Mouse (Mus musculus): ENCODE measurements around the gene Gm27027.

The Gm27027 gene

DNA sequence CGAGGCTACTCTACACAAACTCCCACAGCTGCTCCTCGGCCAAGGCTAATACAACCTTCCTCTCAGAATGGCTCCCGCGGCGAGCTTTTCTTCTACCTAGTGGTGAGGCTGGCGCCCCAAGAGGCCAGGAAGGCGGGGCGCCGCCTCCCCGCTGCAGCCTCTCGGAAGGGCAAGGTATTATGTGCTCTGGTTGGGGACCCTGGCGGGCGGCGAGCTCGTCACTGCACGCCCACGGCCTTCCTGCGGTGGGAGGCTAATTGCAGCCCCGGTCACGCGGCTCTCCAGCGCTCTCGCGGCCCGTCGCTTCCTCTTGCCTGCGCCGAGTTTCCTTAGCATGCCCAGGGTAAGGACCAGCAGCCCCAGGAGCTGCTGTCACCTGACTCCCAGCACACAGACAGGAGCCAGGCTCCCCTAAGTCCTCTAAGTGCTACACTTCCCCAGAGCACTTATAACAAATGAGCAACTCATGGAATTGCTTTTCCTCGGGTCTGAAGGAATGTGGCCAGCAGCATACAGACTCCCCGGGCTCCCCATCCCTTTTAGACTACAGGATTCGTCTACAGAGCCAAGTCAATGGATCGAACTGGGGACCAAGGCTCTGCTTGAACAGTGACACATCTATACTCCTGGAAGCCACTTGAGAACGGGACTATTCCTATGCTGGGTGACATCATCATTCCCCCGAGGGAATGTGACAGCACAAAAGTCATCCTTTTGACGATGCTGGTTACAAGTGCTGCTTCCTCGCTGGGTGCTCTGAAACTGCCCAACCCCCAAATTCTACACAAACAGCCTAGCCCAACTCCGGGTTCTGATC lies 19.5 kb downstream of the Gm27027 start:
- peak in 1 of 2 experiments; percentile 59 for DNase-seq (ENCODE audit: low spot score in 2 of 2)

DNA sequence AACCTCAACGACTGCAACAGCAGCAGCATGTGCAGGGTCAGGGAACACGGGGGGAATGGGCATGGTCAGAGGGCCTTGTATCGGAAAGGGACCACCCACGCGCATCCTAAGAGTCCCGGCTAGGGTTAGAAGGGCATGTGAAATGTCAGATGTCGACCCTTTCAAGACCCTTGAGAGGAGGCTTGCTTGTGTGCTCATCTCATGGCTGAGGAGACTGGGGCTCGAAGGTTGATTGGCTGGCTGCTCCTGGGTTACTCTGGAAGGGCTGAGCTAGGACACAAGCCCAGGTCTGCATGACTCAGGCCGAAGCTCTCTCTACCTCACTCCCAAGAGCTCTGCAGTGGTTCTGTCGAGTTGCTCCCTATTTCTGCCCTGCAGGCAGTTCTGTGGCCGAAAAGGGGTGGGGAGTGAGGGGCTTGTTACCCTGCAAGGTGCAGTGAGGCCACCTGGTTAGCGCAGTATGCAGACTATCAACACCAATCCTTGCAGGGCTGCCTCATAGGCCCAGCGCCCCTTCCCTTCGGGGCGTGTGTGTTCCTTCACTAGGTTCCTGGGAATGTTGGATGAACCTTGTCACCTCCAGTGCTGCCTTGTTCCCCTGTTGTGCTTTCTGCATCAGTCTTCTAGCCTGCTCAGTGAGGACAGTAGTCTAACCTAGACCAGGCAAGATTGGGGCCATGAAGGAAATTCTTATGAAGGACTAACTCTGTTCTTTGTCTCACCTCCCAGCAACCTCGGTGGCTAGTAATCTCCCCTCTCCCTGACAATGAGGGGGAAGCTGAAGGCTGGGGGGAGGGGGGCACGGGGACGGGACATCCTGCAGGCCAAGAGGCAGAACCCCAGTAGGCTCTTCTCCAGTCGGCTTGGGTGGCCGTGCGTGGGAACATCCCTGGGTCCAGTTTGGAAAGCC lies 20.4 kb downstream of the Gm27027 start:
- no peak for DNase-seq (ENCODE audit: low spot score in 2 of 2)

DNA sequence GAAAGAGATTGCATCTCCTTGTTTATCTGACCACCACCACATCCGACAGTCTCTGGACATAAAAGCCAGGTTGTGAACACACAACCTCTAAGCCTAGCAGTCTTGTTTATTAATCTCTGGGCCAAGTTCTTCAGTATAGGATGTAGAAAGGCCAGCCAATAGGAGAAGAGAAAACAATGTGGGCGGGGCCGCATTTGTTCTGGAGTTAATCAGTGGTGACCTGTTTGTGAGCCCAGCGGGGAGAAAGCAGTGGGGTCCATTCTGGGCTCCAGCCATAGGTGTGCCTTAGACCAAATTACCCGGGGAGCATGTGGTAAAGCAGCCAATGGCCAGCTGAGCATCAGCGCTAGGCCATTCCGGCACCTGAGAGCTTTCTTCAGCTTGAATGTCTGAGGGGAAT lies 21.1 kb downstream of the Gm27027 start:
- no peak for DNase-seq (ENCODE audit: low spot score in 2 of 2)

DNA sequence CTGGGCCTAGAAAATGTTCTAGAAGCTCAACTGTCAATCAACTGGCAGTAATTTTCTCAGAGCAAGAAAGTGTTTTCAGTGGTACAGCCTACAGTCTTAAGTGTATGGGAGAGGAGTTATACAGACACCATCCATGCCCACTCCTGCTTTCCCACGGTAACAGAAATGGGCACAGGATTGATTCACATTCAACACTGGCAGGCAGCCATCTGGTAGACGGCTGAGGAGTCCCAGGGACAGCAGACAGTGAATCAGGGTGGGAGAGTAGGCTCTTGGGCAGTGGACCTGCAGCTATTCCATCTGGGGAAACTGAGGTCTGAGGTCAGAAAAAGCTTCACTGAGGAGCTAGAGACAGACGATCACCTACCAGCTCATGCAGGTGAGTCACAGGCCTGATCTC lies 24.5 kb downstream of the Gm27027 start:
- no peak for DNase-seq (ENCODE audit: low spot score in 2 of 2)

DNA sequence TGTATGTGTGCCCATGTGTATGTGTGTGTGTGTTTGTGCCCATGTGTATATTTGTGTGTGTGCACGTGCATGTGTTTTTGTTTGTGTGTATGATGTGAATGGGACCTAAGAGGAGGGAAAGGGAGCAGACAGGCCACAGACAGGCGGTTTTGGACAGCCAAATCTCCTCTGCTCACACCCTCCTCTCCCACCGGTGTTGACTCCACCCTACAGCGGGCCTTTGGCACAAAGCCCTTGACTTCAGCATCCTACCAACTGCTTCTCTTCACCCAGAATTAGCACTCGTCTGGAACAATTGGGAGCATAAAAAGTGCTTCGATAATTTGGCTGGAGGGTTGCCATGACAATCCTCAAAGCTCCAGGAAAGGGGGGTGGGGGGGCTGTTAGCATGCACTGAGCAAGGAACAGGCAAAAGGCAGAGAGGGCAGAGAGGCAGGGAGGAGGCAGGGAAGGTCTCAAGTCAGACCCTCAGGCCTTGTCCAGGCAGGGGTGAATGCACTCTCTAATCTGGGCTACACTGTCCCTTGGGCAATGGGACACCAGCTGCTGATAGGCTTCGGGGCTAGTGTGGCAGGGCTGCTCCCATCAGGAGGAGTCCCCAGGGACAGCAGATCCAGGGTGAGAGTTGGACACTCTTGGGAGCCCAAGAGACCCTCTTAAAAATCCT lies 31.5 kb downstream of the Gm27027 start:
- DNase-seq (ENCODE audit: low spot score in 2 of 2), result no peak

DNA sequence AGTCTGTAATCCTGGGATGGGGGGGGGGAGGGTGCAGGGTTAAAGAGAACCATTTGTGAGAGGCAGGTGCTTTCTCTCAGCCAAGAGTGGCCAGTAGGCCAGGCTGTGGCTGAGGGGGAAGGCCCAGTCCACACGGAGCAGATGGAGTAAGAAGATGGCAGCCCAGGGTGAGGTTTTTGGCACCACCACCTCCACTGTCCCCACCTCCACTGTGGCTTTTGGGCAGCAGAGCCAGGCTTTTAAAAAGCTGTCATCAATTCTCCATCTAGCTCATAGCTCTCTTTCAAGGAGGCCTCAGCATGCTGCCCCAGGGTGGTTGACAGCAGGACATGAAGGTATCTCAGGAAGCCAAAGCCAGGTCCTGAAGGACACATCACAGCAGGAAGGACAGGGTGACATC lies 32.4 kb downstream of the Gm27027 start:
- DNase-seq (ENCODE audit: low spot score in 2 of 2), result no peak

DNA sequence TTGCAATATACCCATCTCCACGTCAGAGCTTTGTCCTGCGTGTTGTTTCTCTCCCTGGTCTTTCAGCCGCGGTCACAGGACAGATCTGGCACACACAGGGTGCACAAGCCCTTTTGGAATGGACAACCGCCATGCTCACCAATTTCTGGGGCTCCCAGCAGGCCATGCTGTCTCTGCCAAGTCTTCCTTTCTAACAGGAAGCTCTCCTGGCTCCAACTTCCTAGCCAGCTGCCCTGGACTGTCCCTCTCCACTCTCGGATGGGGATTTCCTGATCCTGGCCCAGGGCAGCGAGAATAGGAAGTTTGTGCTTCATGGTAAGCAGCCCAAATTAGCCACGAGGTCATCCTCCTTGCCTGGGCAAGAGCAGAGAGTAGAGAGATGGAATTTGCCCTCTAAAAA lies 34.4 kb downstream of the Gm27027 start:
- no peak for DNase-seq (ENCODE audit: low spot score in 2 of 2)

DNA sequence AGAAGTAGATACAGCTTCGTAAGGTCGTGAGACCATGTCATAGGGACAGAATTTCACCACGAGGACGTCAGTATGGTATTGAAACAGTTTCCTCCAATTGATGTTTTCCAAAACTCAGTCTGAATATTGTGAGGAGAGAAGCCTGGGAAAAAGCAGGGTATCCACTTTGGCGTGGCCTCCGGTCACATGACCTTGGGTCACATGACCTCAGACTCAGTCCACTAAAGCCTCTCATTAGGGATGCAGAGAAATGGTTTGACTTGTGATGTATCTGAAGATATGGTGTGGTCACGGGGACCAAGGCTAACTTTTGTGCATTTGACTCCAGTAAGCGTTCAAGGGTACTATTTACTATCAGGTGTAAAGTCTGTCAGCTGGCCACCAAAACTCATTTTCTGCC lies 36.8 kb downstream of the Gm27027 start:
- no peak for DNase-seq (ENCODE audit: low spot score in 2 of 2)

DNA sequence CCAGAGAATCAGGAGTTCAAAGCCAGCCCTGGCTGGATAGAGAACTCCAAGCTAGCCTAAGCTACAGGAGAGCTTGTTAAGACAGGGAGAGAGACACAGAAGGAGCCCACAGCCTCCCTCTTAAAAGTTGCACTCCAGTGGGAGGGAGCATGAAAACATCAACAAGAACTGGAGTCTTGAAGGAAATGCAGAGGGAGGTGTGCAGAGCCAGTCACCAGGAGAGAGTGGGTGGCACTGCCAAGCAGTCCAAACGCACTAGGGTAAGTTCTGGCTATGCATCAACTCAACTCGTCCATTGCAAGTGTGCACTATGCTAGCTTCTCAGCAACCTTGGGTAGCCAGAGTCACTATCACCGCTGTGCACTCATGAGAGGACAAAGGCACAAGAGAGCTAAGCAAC lies 37.9 kb downstream of the Gm27027 start:
- peak; percentile 47 to 49 for DNase-seq (ENCODE audit: low spot score in 2 of 2)

DNA sequence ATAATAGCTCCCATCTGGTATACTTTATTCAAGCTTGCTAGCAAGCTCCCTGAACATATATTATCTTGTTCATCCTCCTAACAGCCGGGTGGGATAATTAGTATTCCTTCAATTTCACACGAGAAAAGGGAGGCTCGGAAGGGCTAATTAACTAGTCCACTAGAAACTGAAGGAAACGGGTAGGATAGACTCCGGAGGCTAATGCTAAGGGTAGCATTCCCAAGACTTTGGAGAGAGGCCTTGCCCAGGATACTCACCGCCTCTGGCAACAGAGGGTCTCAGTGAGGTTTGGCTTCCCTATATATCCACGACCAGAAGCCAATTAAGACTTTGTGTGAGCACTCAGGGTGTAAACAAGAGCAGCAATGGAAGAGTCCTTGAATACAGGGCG lies 38.4 kb downstream of the Gm27027 start:
- DNase-seq (ENCODE audit: low spot score in 2 of 2), result no peak

DNA sequence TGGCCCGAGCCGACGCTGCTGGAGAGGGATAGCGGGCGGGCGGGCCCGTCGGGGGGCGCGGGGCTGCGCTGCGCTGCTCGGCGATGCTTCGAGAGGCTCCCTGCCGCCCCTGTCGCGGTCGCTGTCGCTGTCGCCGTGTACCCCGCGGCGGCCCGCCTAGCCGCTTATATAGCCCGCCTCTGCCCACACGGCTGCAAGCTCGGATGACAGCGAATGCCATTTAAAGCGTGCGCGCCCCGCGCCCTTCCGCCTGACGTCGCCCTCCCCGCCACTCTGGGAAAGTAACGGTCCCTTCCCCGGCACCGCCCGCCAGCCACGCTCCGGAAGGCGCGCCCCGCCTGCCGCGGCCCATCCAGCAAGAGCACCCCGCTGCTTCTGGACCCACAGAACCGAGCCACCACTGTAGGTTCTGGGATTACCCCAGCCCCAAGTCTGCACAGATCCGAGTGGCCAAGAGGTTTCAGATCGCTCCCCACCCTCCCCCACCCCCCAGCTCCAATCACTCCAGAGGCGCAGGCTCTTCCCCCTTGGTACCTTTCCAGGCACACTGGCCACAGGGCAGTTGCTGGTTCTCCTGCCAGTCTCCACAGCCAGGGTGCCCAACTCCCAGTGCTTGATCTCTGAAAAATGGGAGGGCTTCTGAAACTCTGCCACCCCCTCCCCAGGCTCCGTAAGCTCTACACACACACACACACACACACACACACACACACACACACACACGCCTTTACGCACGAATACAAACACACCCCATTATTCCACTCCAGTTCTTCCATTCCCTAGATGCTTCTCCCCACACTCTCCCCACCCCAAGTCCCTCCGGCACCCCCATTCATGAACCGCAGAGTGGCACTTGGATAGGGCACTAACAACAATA lies 39.0 kb downstream of the Gm27027 start, which contains the start of gene Gm13889:
TSS of gene Gm13889 (minus strand) at position 294 of the 877 bp plus-strand sequence.
- DNase-seq (ENCODE audit: low spot score in 2 of 2), result peak; percentile 81 to 82

DNA sequence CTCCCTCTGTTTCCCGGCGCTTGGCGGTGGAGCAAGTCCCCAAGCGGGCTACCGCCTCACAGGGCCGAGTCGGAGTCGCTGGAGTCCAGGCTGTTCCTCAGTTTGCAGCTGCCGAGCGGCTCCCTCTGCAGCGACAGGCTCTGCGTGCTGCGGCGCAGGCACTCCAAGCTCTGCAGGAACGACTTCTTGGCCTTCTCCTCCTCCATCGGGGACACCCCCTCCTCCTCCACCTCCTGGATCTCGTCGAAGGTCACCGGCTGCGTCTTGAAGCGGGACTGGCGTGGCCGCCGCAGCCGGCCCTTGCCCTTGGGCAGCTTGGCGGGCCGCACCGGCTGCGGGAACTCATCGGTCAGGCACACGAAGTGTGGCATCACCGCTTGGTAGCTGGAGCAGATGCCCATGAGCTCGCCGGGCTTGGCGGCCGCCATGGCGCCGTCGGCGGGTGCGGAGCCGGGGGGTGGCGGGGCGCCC lies 39.8 kb downstream of the Gm27027 start:
- peak; percentile 56 to 70 for DNase-seq (ENCODE audit: low spot score in 2 of 2)

DNA sequence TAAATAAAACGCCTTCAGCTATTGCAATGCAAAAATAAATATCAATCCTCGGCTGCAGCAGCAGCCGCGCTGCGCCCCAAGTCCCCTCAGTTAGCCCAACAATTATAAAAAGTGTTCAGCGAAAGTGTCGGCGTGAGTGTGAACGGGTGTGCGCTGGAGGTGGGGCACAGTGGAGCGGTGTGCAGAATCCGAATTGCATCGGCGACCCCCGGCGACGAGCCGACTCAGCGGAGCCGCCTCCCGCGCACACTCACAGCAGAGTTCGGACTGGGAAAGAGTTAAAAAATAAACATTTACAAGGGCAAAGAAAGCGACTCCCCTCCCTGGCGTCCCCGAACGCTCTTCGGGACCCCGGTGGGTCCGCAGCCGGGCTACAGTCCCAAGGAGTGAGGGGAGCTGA lies 40.3 kb downstream of the Gm27027 start:
- no peak for DNase-seq (ENCODE audit: low spot score in 2 of 2)

DNA sequence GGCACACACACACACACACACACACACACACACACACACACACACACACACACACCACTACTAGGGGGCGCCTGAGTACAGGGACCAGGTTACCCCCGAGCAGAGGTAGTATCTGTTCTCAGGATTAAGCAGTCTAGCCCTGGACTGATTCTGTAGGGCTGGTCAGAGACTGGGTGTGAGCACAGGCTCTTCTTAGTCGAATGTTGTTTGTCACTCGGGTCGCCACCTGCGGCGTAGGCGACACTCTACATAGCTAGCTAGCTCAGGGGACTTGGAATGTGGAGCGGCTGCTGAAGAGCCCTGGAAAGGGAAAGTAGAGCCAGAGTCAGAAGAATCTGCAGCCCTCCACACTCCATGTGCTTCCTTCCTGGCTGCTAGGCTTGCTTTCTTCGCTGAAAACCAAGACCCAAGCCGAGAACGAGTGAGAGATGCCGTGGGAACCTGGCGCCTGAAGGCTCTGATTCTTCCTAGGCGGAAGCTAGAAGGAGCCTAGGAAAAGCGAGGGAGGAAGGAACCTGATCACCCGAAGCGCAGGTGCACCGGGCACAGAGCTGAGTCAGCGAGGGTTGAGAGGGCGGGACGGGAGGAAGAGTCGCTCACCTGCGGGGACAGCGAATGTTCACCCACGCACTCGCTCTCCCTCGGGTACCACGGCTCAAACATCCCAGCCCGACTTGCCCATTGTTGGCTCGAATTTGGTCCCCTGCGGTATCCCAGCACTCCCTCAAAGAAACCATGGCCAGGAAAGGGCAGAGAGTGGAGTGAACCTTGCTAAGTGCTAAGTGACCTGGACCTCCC lies 41.2 kb downstream of the Gm27027 start:
- DNase-seq (ENCODE audit: low spot score in 2 of 2), result peak; percentile 54 to 69

DNA sequence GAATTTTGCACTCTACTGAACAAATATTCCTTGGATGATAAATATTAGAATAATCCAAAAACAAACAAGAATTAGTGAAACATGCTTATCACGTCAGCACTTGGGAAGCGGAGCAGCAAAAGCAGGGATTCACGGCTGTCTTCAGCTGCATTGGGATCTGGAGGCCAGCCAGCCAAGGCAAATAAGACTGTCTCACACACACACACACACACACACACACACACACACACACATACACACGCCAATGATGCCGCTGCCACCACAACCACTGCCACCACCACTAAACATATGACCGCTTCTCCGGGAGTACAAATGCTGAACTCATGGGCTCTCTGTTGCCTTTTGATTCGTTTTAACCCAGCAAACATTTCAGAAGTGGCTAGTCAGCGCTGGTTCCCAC lies 42.4 kb downstream of the Gm27027 start:
- no peak for DNase-seq (ENCODE audit: low spot score in 2 of 2)

DNA sequence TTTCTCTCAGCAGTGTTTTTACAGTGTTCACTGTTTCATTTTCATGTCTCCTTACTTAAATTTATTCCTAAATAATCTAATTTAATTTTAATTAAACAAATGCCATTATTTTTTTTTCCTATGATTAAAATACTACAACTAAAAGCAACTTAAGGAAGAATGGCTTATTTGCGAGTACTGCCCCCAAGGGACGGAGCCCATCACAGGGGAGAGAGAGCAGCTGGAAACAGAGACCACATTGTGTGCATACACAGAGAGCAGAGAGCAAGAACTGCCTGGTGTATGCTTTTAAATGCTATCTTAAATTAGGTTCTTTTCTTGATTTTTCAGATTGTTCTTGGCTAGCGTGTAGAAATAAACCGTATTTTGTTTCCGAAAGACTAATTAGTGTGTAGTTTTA lies 49.2 kb downstream of the Gm27027 start:
- no peak for DNase-seq (ENCODE audit: low spot score in 2 of 2)

DNA sequence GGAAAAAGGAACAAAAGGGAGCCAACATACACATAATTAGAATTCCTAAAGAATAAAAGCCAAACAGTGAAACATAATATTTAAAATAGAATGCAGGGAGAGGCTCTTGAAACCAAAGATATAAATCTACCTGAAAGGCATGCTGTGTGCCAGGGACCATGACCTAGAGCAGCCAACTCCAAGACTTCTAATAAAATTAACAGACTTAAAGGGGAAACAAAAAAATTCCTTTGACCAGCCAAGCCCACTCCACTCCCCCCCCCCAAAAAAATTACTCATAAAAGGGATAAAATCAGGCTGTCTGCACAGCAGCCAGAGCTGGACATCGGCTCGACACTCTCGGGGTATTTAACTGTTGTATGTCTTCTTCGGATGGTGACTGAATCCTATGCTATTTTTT lies 51.3 kb downstream of the Gm27027 start:
- DNase-seq (ENCODE audit: low spot score in 2 of 2), result no peak

DNA sequence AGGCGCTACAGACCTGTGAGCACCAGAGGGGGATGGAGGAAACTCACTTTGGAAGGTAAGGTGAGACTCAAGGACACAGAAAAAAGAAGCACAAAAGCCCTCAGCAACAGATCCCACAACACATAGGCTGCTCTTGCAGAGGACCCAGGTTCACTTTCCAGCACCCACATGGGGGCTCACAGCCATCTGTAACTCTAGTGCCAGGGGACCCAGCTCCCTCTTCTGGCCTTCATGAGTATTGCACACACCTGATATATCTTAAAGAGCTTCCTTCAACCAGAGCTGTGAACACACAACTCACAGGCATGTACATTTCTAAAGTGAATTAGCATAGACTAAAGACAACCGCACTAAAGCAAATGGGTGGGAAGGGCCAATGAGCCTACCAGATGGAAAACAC lies 52.1 kb downstream of the Gm27027 start:
- no peak for DNase-seq (ENCODE audit: low spot score in 2 of 2)

DNA sequence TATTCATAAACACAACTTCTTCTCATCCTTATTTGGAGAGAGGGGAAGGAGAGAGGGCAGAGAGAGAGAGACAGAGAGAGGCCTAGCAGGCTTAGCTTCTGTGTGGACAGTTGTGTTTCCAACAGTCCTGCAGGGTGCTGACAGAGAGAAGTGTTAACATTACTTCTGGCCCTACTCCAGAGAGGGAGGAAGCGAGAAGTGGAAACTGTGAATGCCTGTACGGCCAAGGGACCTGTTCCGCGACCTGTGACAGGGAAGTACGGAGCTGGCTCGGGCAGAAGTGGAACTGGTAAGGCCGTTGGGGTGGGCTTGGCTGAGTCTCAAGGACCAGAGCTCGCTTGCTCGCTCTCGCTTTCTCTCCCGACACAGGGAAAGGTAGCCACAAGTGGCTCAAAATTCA lies 54.5 kb downstream of the Gm27027 start:
- DNase-seq (ENCODE audit: low spot score in 2 of 2), result no peak

DNA sequence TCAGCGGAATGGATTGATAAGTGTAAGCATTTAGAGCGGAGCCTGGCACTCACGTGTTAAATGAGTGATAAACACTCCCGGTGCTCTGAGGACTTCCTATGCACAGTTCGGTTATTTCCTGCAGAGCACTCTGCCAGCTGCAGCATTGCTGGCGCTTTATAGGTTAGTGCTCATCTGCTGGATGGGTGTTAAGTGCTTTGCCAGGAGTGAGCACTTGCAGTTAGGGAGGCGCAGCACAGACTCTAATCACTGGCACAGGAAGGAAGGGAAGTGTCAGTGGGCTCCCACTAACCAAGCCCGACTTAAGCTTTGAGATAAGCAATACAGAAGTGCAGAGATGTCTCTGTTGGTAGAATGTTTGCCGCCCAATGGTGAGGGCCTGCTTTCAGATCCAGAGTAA lies 57.6 kb downstream of the Gm27027 start:
- no peak for DNase-seq (ENCODE audit: low spot score in 2 of 2)

All from right cerebral cortex, adult 2 months (tissue).